Mouse (Mus musculus): ENCODE measurements around the gene Acot7. TPM values are rescaled to one million over a fixed set of nuclear protein-coding genes. Genes with fewer than 3 reads are reported as not detected.
A peak's percentile ranks its signal among the peaks of the same experiment; 100 is the strongest.

Acot7 gene
- polyA plus RNA-seq, 1 experiment: not detected

DNA sequence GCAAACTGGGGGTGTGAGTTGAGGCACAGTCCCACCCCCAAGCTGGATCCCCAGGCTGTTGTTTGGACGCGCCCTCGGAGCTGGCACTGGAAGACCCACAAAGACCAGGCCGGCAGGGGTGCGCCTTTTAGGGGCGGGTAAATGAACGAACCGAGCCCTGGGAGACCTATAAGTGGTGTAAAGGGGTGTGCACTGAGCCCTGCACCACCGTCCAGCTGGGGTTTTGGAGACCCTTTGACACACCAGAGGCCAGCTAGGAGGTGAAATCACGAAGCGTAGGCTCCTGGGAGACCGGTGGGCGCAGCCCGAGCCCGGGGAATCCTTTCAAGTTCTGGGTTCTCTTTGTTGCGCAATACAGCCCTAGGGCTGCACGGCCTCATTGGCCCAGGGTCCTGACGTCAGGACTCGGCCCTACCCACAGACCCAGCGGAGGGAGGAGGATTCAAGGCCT lies 96.8 kb downstream of the Acot7 start:
- H3K27ac ChIP-seq (ENCODE audit: insufficient read depth, low read depth, low read length): no peak overlapping the region
- TF ChIP-seq CTCF (IDR thresholded peaks at IDR 0.05; ENCODE audit: insufficient read depth, low read depth, low read length) (no peak), POLR2A (IDR thresholded peaks at IDR 0.05; ENCODE audit: insufficient read depth, low read depth, low read length) (no peak)
- WGBS: 6% methylated on average over 20 of the region's 20 CpGs
- peak overlapping the region; percentile 73 for H3K4me3 ChIP-seq (ENCODE audit: insufficient read depth, low read depth, low read length)
- peaks cover 60% of the 10 kb centered on the region for H3K4me1 ChIP-seq (ENCODE audit: control insufficient read depth, insufficient read depth, low read length)

DNA sequence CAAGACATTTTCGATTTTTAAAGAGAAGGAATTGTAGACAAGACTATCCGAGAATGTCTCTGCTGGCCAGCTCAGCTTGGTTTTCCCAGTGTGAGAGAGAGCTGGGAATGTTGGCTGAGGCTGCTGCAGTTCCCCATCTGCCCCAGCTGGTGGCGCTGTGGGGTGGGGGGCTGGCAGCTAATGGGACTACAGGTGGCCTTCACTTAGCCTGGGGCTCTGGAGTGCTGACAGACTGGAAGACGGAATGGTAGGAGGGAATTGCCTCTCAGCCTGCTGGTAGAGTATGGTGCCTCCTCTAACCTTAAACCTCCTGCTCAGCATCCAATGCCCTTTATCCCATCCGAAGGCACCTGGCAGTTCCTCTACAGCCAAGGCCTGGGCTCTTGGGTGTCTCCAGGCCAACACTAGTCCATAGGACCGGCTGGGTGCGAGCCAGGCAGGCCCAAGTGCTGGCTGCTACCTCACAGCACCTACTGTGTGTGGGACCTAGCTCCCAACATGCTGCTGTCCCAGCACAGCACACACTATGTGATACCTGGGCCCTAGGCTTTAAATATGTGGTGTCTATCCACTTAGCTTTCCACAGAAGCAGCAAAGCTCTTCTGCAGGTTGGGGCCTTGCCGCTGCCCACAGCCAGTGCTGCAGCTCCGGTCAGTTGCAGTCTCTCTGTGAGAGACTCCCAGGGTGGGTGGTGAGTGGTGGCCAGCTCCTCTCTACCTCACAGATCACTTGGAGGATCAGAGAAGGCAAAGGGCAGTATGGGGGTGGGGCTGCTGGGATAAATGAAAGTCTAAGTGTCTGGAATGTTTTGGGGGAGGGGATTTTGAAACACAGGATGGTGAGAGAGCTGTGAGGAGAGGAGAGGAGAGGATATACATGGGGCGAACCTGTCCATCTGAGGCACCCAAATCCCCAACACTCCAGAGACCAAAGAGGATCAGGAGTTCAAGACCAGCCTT lies 98.7 kb downstream of the Acot7 start:
- H3K27ac ChIP-seq (ENCODE audit: insufficient read depth, low read depth, low read length): no peak overlapping the region
- peak; percentile 70 for TF ChIP-seq CTCF (IDR thresholded peaks at IDR 0.05; ENCODE audit: insufficient read depth, low read depth, low read length)
- TF ChIP-seq POLR2A (IDR thresholded peaks at IDR 0.05; ENCODE audit: insufficient read depth, low read depth, low read length): no peak

DNA sequence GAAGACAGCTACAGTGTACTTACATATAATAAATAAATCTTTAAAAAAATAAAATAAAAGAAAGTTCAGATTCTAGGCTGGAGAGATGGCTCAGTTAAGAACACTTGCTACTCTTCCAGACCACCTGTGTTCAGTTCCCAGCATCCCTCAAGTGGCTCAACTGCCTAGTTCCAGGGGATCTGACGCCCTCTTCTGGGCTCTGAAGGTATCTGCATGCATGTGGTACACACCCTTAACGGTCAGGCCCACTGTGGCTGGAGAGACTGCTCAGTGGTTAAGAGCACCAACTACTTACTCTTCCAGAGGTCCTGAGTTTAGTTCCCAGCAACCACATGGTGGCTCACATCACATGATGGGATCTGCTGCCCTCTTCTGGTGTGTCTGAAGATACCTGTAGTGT lies 100.0 kb downstream of the Acot7 start:
- TF ChIP-seq CTCF (IDR thresholded peaks at IDR 0.05; ENCODE audit: insufficient read depth, low read depth, low read length): no peak
- TF ChIP-seq POLR2A (IDR thresholded peaks at IDR 0.05; ENCODE audit: insufficient read depth, low read depth, low read length): no peak
- Histone ChIP-seq H3K27ac (ENCODE audit: insufficient read depth, low read depth, low read length) (no peak overlapping the region), H3K4me3 (ENCODE audit: insufficient read depth, low read depth, low read length) (no peak overlapping the region), H3K4me1 (ENCODE audit: control insufficient read depth, insufficient read depth, low read length) (peaks cover 52% of the 10 kb centered on the region)
- WGBS: 72% methylated on average over 2 of the region's 2 CpGs

More for the DNA sequence above, 98.7 kb downstream of the Acot7 start:
- 64% methylated on average over 10 of the region's 10 CpGs for WGBS
- H3K4me1 ChIP-seq (ENCODE audit: control insufficient read depth, insufficient read depth, low read length): peaks cover 54% of the 10 kb centered on the region
- H3K4me3 ChIP-seq (ENCODE audit: insufficient read depth, low read depth, low read length): no peak overlapping the region

DNA sequence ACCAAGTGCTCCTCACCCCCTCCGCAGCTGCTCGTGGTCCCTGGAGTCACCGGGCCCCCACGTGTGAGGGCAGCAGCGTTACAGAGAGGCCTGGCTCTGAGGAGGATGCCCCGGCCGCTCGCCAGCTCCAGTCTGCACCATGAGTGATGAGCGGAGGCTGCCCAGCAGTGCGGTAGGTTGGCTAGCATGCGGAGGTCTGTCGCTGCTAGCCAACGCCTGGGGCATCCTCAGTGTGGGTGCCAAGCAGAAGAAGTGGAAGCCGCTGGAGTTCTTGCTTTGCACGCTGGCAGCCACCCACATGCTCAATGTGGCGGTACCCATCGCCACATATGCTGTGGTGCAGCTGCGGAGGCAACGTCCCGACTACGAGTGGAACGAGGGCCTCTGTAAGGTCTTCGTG lies 101.1 kb downstream of the Acot7 start:
- Histone ChIP-seq H3K4me1 (ENCODE audit: control insufficient read depth, insufficient read depth, low read length) (peaks cover 50% of the 10 kb centered on the region), H3K4me3 (ENCODE audit: insufficient read depth, low read depth, low read length) (no peak overlapping the region), H3K27ac (ENCODE audit: insufficient read depth, low read depth, low read length) (no peak overlapping the region)
- 46% methylated on average over 23 of the region's 23 CpGs for WGBS
- TF ChIP-seq POLR2A (IDR thresholded peaks at IDR 0.05; ENCODE audit: insufficient read depth, low read depth, low read length): no peak
- no peak for TF ChIP-seq CTCF (IDR thresholded peaks at IDR 0.05; ENCODE audit: insufficient read depth, low read depth, low read length)

DNA sequence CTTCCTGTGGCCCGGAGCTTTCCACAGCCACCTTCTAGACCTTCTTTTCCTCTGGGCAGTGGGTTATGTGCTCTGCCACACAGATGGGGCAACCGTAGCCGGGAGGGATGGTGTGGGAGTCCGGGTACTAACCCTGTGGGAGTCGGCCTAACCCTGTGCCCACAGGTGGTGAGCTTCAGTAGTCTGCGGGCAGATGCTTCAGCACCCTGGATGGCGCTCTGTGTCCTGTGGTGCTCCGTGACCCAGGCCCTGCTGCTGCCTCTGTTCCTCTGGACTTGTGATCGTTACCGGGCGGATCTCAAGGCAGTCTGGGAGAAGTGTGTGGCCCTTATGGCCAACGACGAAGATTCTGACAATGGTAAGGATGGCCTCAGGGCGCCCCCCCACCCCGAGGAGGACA lies 103.7 kb downstream of the Acot7 start:
- WGBS: 75% methylated on average over 15 of the region's 15 CpGs

DNA sequence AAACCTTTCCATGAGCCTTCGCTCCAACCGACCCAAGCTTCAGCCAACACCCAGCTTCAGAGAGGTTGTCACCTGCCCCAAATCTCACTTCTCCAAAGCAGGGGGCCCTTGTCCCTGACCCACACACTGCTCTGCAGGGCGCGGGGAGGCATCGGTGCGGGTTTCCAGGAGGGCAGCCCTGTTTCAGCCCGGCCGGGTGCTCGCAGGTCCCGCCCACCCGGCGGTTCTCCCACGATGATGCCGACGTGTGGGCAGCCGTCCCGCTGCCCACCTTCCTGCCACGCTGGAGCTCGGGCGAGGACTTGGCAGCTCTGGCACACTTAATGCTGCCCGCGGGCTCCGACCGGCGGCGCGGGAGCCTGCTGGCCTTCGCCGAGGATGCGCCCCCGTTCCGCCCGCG lies 104.8 kb downstream of the Acot7 start:
- no peak for TF ChIP-seq POLR2A (IDR thresholded peaks at IDR 0.05; ENCODE audit: insufficient read depth, low read depth, low read length)
- TF ChIP-seq CTCF (IDR thresholded peaks at IDR 0.05; ENCODE audit: insufficient read depth, low read depth, low read length): no peak
- Histone ChIP-seq H3K4me3 (ENCODE audit: insufficient read depth, low read depth, low read length) (peak overlapping the region; percentile 30), H3K4me1 (ENCODE audit: control insufficient read depth, insufficient read depth, low read length) (peaks cover 47% of the 10 kb centered on the region), H3K27ac (ENCODE audit: insufficient read depth, low read depth, low read length) (no peak overlapping the region)
- 17% methylated on average over 34 of the region's 34 CpGs for WGBS

More for the DNA sequence above, 103.7 kb downstream of the Acot7 start:
- Histone ChIP-seq H3K27ac (ENCODE audit: insufficient read depth, low read depth, low read length) (no peak overlapping the region), H3K4me1 (ENCODE audit: control insufficient read depth, insufficient read depth, low read length) (peaks cover 40% of the 10 kb centered on the region), H3K4me3 (ENCODE audit: insufficient read depth, low read depth, low read length) (no peak overlapping the region)
- no peak for TF ChIP-seq POLR2A (IDR thresholded peaks at IDR 0.05; ENCODE audit: insufficient read depth, low read depth, low read length)
- no peak for TF ChIP-seq CTCF (IDR thresholded peaks at IDR 0.05; ENCODE audit: insufficient read depth, low read depth, low read length)

DNA sequence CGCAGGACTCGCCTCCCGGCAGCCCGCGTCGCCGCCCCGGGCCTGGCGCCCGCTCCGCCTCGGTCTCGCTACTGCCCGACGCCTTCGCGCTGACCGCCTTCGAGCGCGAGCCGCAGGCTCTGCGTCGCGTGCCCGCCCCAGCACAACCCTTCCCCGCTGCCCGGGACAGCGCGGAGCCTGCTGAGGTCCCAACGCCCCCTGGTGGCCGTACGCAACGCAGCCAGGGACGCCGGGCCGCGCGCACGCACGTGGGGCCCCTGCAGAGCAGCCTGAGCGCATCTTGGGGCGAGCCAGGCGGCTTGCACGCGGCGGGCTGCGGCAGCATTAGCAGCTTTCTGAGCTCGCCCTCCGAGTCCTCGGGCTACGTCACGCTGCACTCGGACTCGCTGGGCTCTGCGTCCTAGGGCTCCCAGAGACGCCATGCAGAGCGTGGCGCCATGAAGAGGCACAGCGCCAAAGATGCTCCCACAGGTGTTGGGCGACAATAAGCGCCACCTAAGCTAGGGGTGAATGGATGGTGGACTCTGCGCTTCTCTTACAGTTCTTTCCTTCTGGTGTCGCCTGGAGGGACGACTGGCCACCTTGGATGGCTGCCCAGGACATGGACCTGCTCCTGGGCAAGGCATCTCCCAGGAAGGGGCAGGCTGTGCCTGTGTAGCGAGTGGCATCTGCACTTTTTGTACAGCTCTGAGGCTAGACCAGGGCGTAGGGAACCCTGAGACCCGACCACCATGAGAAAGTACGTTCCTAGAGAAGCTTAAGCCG lies 105.4 kb downstream of the Acot7 start:
- Histone ChIP-seq H3K4me3 (ENCODE audit: insufficient read depth, low read depth, low read length) (peak overlapping the region; percentile 30), H3K27ac (ENCODE audit: insufficient read depth, low read depth, low read length) (no peak overlapping the region), H3K4me1 (ENCODE audit: control insufficient read depth, insufficient read depth, low read length) (peaks cover 47% of the 10 kb centered on the region)
- WGBS: 10% methylated on average over 70 of the region's 70 CpGs
- TF ChIP-seq CTCF (IDR thresholded peaks at IDR 0.05; ENCODE audit: insufficient read depth, low read depth, low read length): peak; percentile 84
- TF ChIP-seq POLR2A (IDR thresholded peaks at IDR 0.05; ENCODE audit: insufficient read depth, low read depth, low read length): no peak

DNA sequence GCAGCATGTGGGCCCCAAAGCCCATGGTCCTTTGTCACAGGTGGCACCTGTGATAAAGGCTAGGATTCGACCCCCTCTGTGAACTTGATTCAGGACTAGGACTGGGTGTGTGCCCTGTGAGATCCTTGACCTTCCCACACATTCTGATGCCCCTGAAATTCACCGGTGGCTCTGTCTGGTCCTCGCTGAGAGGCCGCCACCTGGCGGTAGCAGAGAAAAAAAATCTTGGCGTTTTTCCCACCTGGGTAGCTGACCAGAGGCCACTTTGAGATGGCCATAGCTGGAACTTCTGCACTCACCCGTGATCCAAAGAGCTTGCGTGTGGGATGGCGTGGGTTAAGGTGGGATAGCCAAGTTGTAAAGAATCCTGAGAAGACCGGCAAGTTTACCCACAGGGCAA lies 107.6 kb downstream of the Acot7 start:
- H3K27ac ChIP-seq (ENCODE audit: insufficient read depth, low read depth, low read length): no peak overlapping the region
- peaks cover 40% of the 10 kb centered on the region for H3K4me1 ChIP-seq (ENCODE audit: control insufficient read depth, insufficient read depth, low read length)
- 7% methylated on average over 10 of the region's 10 CpGs for WGBS

More for the DNA sequence above, 107.6 kb downstream of the Acot7 start:
- TF ChIP-seq CTCF (IDR thresholded peaks at IDR 0.05; ENCODE audit: insufficient read depth, low read depth, low read length) (peak; percentile 72), POLR2A (IDR thresholded peaks at IDR 0.05; ENCODE audit: insufficient read depth, low read depth, low read length) (no peak)
- H3K4me3 ChIP-seq (ENCODE audit: insufficient read depth, low read depth, low read length): no peak overlapping the region
